Mouse (Mus musculus): ENCODE measurements at regions not wholly inside any gene's neighbourhood (a gene's known extent, or its start where the extent isn't known, plus 50 kb on each side); places are given as distances from the start of the nearest gene placed in this dataset.
A peak's percentile ranks its signal among the peaks of the same experiment; 100 is the strongest.
"Not testable (repeated sequence)": the region's sequence is repeated elsewhere in the genome, so short reads cannot be mapped to it uniquely, and the experiment has no call there.

DNA sequence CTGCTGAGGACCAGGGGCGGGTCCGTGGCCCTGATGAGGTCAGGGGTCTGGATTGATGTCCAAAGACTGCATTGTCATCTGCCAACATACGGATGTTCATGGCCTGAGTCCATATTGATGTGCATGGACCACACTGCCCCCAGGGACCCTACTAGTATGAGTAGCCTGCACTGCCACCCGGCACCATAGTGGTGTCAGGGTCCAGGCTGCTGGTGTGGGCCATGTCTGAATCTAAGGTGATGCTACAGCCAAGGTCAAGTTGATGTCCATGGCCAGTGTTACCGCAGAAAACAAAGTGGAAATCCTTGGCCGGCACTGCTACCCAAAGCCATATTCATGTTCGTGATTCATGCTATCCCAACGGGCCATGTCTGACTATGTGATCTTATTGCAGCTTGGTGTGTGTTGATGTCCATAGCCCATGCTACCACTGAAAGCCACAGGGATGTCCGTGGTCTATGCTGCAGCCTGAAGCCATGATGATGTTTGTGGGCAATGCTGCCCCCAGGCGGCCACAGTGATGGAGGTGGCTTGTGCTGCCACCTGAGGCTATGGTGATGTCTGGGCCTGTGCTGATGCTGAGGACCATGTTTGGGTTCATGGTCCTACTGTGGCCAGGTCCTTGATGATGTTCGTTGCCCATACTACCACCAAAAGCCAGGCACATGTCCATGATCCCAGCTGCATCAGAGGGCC lies 130.5 kb downstream of the Iqub start:
- DNase-seq, result peak; percentile 3 to 4

- DNase-seq, result no peak
These were observed 135.0 kb downstream of the Iqub start for GRCm38 (mm10) chr6:24379859-24380258.

DNA sequence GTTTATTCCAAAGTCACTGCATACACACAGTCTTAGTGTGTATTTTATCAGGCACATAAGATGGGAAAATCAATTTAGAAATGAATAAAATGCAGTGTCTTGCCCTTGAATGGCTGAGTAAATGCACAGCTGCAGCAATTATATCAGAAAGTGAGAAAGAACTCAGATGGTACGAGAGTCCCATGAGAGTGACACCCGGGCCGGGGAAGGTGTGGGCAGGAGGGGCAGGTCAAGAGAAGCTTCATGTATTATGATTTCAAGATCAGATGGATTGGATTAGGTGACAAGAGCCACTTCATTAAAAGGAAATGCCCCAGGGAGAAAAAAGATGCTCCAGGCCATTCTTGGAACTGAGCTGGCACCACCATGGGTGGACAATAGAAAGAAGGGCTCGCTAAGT lies 138.1 kb downstream of the Iqub start:
- no peak for DNase-seq

- no peak for DNase-seq
These were observed 141.7 kb downstream of the Iqub start for GRCm38 (mm10) chr6:24373161-24373560.

DNA sequence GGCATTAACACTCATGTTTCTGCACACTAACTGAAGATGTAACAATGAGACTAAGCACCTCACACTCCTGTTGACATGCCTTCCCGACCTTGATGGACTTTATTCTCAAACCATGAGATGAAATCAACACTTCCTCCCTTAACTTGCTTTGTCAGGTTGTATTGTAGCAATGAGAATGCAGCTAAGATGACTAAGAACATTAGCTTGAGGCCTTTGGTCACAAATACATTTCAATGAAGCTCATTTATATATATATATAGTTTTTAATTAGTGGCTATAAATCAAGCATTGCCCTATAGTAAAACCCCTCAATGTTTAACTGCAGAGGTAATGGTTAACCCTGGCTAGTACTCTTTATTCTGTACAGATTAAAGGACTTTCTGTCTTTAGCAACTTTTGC lies 143.2 kb downstream of the Iqub start:
- DNase-seq, result no peak

GRCm38 (mm10) chr6:24350882-24351281 lies 164.0 kb downstream of the Iqub start:
- DNase-seq, result peak; percentile 12 to 25

DNA sequence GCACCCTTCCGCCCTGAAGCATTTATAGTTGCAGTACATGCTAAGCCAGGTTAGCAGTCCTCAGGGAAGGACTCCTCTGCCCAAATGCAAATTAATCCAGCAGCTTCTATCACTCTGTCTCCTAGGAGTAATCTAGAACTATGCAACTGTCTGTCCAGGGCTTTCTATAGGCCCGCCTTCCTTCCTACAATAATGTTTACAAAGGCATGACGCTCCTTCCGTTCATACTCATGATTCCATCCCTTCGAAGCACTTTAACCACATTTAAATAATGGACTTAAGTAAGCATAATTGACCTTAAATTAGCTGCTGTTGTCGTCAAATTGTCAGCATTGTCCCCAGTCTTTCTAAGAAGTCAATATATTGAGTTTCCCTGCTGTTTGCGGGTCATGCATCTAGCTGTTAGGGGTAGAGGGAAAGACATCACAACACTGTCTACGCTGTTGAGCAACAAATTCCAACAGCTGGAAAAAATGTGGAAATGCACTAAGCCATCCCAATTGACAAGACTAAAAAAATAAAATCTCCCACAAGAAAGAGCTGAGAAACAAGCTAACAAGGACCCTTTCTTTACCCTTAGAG lies 166.3 kb downstream of the Iqub start:
- DNase-seq, result no peak

DNA sequence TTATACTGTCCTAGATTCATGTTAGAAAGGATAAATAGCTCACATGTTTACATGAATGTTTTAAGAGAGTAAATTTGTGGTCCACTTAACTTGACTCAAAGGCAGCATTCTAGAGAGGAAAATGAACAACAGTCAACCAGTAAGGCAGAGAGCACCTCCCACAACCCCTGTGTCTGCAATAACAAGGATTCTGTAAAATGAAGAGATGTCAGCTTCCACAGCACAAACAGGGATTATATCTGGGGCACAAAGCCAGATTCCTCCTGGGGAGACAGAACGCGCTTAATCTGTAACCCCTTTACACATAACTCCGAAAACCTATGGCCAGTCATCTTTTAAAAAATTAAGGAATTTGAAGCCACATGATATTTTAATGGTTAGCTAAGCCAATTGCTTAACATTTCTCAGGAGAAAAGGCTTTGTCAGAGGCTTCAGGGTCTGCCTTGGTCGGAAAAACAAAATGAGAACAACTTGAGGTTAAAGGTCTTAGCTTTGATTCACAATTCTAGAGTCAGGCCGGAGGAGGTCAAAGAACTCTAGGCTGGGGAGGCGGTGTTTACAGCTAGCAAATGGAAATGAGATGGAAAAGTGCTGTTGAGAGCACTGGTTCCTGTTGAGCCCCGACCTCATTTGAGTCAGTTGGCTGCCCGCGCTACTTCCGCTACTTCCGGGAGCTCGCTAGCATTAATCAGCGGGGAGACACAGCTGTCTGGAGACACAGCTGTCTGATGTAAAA lies 167.0 kb downstream of the Iqub start:
- peak; percentile 18 to 27 for DNase-seq

DNA sequence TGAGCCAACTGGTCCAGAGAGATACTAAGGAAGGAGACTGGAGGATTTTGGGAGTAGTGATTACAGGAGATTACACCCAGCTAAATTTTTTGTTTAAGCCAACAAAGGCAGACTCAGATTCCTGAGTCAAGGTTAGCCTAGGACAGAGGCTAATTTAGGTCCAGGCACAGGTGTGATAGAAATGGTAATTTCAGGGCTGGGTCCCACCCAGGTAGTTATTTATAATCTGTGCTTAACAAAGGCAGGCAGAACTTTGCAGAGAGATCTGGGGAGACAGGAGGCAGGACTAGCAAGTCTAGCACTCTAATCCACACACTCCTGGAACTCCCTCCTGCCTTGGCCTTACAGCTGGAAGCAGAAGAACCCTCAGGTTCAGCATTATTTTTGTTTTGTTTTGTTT lies 172.4 kb downstream of the Iqub start:
- DNase-seq, result no peak

- no peak for DNase-seq
These were observed 172.8 kb downstream of the Iqub start for GRCm38 (mm10) chr6:24342056-24342455.

DNA sequence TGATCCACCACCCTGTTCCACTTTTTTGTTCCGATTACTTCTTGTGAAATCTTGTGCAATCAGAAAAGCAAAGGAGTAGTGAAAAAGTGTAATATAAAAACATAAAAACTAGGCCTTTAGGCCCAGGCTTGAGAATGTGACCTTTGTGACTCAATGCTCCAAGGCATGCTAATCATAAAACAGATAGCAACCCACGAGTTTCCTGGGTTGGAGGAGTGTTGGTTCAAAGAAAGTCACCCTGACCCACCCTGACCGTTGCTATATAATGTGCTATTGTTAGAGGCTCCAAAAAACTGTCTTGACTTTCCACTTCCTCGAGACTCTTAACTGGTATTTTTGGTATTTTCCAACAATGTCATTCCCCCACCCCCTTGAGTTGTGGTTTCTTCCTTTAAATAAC lies 172.2 kb upstream of the Slc13a1 start:
- DNase-seq, result not testable (repeated sequence)

DNA sequence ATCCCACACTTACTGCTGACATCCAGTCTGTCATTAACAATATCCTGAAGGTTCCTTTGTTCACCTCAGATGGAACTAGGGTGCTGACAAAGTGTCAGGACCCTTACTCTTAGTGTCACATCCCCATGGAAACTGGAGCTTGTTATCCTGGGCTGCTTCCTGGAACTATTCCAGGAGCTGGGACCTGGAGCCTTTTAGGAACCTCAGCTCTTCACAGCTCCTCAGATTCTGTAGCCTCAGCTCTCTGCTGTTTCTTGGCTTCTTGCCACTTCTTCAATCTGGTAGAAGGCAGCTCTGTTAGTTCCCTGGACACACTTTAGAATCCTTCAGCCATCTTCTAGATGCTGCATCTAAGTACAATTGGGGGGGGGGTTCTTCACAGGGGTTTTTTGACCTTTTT lies 157.3 kb upstream of the Slc13a1 start:
- no peak for DNase-seq

GRCm38 (mm10) chr6:24324718-24325117 lies 156.8 kb upstream of the Slc13a1 start:
- DNase-seq, result no peak

GRCm38 (mm10) chr6:24322371-24322770 lies 154.5 kb upstream of the Slc13a1 start:
- DNase-seq, result no peak

DNA sequence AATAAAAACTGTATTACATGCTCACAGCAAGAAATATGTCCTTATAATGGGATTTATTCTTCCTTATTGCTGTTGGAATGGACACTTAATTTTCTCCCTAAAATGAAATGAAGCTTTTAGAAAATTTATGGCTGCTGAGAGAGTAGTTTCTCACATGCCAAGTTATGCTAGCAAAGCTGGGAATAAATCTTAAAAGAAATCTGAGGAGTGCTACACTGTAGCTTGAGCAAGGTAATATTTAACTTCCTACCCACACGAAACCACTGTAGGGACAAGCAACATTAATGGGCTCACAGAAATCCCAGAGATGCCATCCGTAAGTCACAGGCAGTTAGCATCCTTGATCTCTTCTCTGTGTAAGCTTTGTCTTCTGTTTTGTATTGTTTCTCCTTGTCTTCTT lies 151.0 kb upstream of the Slc13a1 start:
- no peak for DNase-seq

DNA sequence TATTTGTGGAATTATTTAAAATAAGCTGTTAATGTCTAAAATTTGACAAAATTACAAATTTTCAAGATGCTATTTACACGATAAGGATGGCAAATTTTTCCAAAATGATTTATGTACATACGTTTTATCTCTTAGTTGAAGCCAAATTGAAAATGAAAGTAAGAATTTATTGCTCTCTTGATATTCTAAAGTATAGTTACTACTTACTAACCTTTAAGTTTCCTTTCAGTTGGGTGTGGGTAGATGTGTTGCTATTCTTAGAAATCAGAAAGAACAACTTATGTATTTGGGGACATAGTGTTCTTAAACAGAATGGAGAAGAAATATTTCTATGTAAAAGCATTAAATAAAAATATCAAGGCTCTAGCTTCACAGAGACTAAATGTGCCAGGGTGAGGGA lies 142.8 kb upstream of the Slc13a1 start:
- DNase-seq, result no peak

GRCm38 (mm10) chr6:24309810-24310209 lies 141.9 kb upstream of the Slc13a1 start:
- DNase-seq, result no peak

DNA sequence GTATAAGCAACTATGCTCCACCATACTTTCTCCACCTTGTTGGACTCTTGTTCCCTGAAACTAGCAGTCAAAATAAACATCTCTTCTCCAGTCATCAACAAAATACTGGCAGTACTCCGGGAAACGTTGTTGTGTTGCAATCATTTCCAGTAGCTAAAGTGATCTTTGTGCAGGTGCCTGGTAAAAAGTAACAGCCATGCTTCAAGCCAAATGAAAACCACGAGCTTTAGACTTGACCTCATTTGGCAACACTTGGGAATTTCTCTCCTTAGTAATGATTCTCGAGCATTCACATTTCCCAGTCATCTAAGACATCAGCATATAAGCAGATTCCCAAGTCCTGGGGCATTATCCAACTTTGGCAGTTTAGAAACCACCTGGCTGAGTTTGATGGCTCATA lies 133.8 kb upstream of the Slc13a1 start:
- no peak for DNase-seq

DNA sequence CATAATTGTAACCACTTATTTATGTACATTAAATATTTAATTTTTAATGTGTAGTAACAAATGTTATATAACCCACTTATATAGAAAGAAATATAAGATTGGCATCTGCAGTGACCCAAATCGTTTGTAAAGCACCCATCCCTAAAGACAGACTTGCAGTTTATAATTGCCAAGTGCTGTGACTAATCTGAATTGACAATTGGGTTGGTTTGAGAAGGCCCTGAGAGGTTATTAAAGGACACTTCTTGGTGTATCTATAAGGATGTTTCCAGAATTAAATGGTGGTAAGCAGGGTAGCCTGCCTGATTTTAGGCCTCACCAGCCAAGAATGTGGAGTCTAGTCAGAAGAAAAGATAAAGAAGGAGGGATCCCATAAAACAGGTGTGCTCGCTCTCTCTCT lies 133.3 kb upstream of the Slc13a1 start:
- no peak for DNase-seq

DNA sequence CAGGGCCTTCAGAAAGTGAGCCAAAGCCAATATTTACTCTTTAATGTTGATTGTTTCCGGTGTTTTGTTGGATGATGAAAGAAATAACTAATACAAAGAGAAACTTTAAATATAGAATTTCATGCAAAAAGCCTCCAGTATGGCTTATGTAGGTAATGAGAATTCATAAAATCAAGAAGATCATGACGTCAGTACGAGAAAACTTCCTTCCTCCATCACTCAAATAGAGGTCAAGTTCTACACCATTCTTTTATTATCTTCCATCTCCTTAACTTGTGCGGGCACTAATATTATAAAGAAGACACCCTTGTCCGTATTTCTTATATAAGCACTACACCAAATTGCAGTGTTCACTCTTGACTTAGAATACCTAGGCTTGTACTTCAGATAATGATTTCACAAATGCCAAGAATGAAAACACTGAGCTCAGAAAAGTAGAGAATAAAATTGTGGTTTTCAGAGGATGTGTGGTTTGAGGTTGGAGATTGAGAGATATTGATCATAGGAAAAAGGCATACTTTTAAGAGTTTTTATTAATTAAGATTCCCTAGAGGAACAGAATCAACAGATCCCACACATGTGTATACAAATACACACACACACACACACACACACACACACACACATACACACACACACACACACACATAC lies 130.8 kb upstream of the Slc13a1 start:
- no peak for DNase-seq

DNA sequence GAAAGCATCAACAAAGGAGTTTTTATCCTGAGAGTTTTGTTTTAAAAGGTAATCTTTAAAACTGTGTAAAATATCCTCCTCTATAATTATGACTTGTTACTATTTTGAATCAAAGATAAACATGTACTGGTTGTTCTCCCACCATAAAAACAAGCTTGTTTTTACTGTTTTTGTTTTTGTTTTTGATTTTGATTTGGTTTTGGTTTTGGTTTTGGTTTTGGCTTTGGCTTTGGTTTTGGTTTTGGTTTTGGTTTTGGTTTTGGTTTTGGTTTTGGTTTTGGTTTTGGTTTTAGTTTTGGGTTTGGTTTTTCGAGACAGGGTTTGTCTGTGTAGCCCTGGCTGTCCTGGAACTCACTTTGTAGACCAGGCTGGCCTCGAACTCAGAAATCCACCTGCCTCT lies 120.9 kb upstream of the Slc13a1 start:
- DNase-seq, result not testable (repeated sequence)

- no peak for DNase-seq
These were observed 104.9 kb upstream of the Slc13a1 start for GRCm38 (mm10) chr6:24272821-24273220.

DNA sequence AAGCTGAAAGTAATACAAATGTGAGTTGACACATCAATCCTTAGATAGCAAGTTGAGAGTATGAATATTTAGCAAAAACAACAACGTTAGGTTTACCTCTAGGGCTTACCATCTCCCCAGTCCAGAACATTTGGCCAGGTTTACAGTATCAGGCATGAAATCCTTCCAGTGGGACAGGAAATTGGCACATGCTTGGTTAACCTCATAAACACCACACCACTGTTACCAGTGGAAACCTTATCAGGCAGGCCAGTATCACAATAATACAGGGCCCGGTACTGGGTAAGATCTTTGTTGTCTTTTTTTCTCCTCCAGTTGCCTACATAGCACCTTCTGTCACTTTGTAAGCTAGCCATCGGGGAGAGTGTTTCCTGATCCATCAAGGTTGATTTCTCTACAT lies 101.7 kb upstream of the Slc13a1 start:
- no peak for DNase-seq
